In genomic region chr11:77673428-77673991, GRCm38 (mm10) we compare ENCODE assay signal across 13 mouse cellular contexts. TPM values are rescaled to one million over a fixed set of nuclear protein-coding genes. Genes with fewer than 3 reads are reported as not detected.
DNase-seq lines count a peak whose midpoint lies in the region; ATAC-seq and TF ChIP-seq lines count a peak whose summit lies in the region.
"Had no signal": no experiment of that assay in that cellular context is flagged by ENCODE, and none has a peak within 500 bp of the region (broad histone marks: within the 10 kb centered on the region; RNA-seq: fewer than 3 reads in every experiment).

No protein-coding gene starts in this region.

- H3K9me3 ChIP-seq in intestine, postnatal 0 days (ENCODE audit: control insufficient read depth) = no peaks in the 10 kb centered on the region
- H3K9me3 ChIP-seq in intestine, embryonic 16.5 days (ENCODE audit: control insufficient read depth, low read length) = peaks cover 7% of the 10 kb centered on the region; the same call in 1 of the 2 replicates
- no peaks in the 10 kb centered on the region for H3K9me3 ChIP-seq in liver, embryonic 13.5 days (replicated peaks)

- intact Hi-C loops in gastrocnemius, postnatal 36 days (cut with DNase I) = no loop called here

- no peak overlapping the region for H3K4me2 ChIP-seq in intestine, postnatal 0 days (replicated peaks; ENCODE audit: low read depth)
- H3K4me2 ChIP-seq in intestine, embryonic 16.5 days (ENCODE audit: low read depth, low read length) = no peak overlapping the region
- no peak overlapping the region for H3K4me2 ChIP-seq in liver, embryonic 13.5 days

- H3K4me3 ChIP-seq in intestine, postnatal 0 days (ENCODE audit: low read depth, low read length) = no peak overlapping the region
- no peak overlapping the region for H3K4me3 ChIP-seq in intestine, embryonic 16.5 days (ENCODE audit: low read length)
- no peak overlapping the region for H3K4me3 ChIP-seq in liver, embryonic 13.5 days (replicated peaks)
- H3K4me3 ChIP-seq: myocyte had no signal

- H3K27ac ChIP-seq in intestine, postnatal 0 days (ENCODE audit: low read depth, low read length) = no peak overlapping the region
- H3K27ac ChIP-seq in intestine, embryonic 16.5 days (ENCODE audit: low read length) = no peak overlapping the region
- no peak overlapping the region for H3K27ac ChIP-seq in liver, embryonic 13.5 days

- TF ChIP-seq CTCF in intestine, postnatal 0 days (IDR thresholded peaks at IDR 0.05; ENCODE audit: low read depth) = peak; percentile 47
- peak; percentile 58 for TF ChIP-seq CTCF in Patski (IDR thresholded peaks at IDR 0.05)

- POLR2A ChIA-PET in Patski (lab: Charles Lee) = no interaction called here

- no peaks in the 10 kb centered on the region for H3K4me1 ChIP-seq in intestine, postnatal 0 days (replicated peaks; ENCODE audit: control insufficient read depth, insufficient read depth, low read length)
- no peaks in the 10 kb centered on the region for H3K4me1 ChIP-seq in intestine, embryonic 16.5 days (ENCODE audit: control insufficient read depth, insufficient read depth, low read length)
- H3K4me1 ChIP-seq in liver, embryonic 13.5 days (replicated peaks) = no peaks in the 10 kb centered on the region

- H3K27me3 ChIP-seq in intestine, postnatal 0 days (replicated peaks; ENCODE audit: control insufficient read depth, insufficient read depth, low read length) = no peaks in the 10 kb centered on the region
- no peaks in the 10 kb centered on the region for H3K27me3 ChIP-seq in intestine, embryonic 16.5 days (replicated peaks; ENCODE audit: control insufficient read depth, insufficient read depth, low read length)
- no peaks in the 10 kb centered on the region for H3K27me3 ChIP-seq in Patski
- H3K27me3 ChIP-seq in liver, embryonic 13.5 days = no peaks in the 10 kb centered on the region

- ATAC-seq in intestine, postnatal 0 days = no peak
- ATAC-seq in intestine, embryonic 16.5 days = no peak
- ATAC-seq in Patski = no peak
- ATAC-seq in liver, embryonic 13.5 days (ENCODE audit: low read depth) = no peak

- in situ Hi-C loops in Patski (cut with MboI; ENCODE audit: low pct_unique_long_range_greater_than_20kb) = no loop called here

- no peaks in the 10 kb centered on the region for H3K36me3 ChIP-seq in intestine, postnatal 0 days (ENCODE audit: control insufficient read depth, insufficient read depth)
- no peaks in the 10 kb centered on the region for H3K36me3 ChIP-seq in intestine, embryonic 16.5 days (ENCODE audit: control insufficient read depth, insufficient read depth, low read length)
- no peaks in the 10 kb centered on the region for H3K36me3 ChIP-seq in liver, embryonic 13.5 days

- CTCF ChIA-PET in Patski (lab: Charles Lee) = interaction anchor here (1.3 kb wide), 1 partner anchor 14 kb away, joined by 4 read pairs; no protein-coding TSS in a partner anchor

- no peak overlapping the region for H3K9ac ChIP-seq in intestine, postnatal 0 days (ENCODE audit: low read depth, low read length)
- H3K9ac ChIP-seq in intestine, embryonic 16.5 days (ENCODE audit: low read depth, low read length) = no peak overlapping the region
- H3K9ac ChIP-seq in liver, embryonic 13.5 days = no peak overlapping the region

- WGBS in intestine, postnatal 0 days = 73% methylated on average over 4 of the region's 4 CpGs
- WGBS in intestine, embryonic 16.5 days = 63% methylated on average over 4 of the region's 4 CpGs
- WGBS in liver, embryonic 13.5 days (ENCODE audit: insufficient replicate concordance) = 53% methylated on average over 4 of the region's 4 CpGs

- DNase-seq in 416B (ENCODE audit: low read depth) (peak; percentile 57), Patski (ENCODE audit: low read depth, low spot score) (no peak)
- DNase-seq in liver, embryonic 13.5 days = peak; percentile 5
- DNase-seq in spleen, adult 18-20 months = no peak
- DNase-seq in gastrocnemius, postnatal 36 days = no peak
- DNase-seq in layer of hippocampus, postnatal 25 days (ENCODE audit: extremely low spot score in 1 of 2, low spot score in 1 of 2) = no peak
- DNase-seq: kidney, adult 11 months had no signal

RNA-seq across cellular contexts. Expression of gene Nufip2, which starts 12.4 kb away (rescaled TPM):
- polyA plus RNA-seq in intestine, postnatal 0 days (2015; fragmentation: Nextera tagmentation; extraction: Ambion mirVana) = 4.6 and 7.2 TPM in 2 replicates
- polyA plus RNA-seq in intestine, embryonic 16.5 days (2015; fragmentation: Nextera tagmentation; extraction: Ambion mirVana) = 3.8 and 4.0 TPM in 2 replicates
- polyA plus RNA-seq in Patski (2021) = 50.3 TPM
- 2.2 TPM in 2 replicates for polyA plus RNA-seq in liver, embryonic 13.5 days (2015; fragmentation: Nextera tagmentation; extraction: Ambion mirVana)
- 10 to 100 TPM; 31.2 to 35.4 TPM for total RNA-seq in gastrocnemius, postnatal 36 days (2021)
- total RNA-seq in layer of hippocampus, postnatal 25 days (2021) = 10 to 100 TPM; 70.6 to 76.5 TPM

RNA-seq across cellular contexts. Expression of gene Cryba1, which starts 51.6 kb away (rescaled TPM):
- not detected in 2 replicates for polyA plus RNA-seq in intestine, postnatal 0 days (2015; fragmentation: Nextera tagmentation; extraction: Ambion mirVana)
- polyA plus RNA-seq in intestine, embryonic 16.5 days (2015; fragmentation: Nextera tagmentation; extraction: Ambion mirVana) = not detected in 2 replicates
- polyA plus RNA-seq in Patski (2021) = not detected
- polyA plus RNA-seq in liver, embryonic 13.5 days (2015; fragmentation: Nextera tagmentation; extraction: Ambion mirVana) = 0.24 TPM in 1 of 2 replicates, not detected in the other
- not detected for total RNA-seq in gastrocnemius, postnatal 36 days (2021)
- total RNA-seq in layer of hippocampus, postnatal 25 days (2021) = not detected
- polyA plus RNA-seq: cortical plate, adult 2 months; heart, embryonic 14.5 days; lung, embryonic 16.5 days; myocyte had no signal

Comparison
In these comparisons a context has a peak if more than half of its experiments do, and no peak if none do; other contexts are left out.
1. DNase-seq: peak in 416B (single experiment) and liver, embryonic 13.5 days (single experiment); none in Patski (single experiment), spleen, adult 18-20 months (0 of 2), gastrocnemius, postnatal 36 days (0 of 2) and layer of hippocampus, postnatal 25 days (0 of 2).